Mouse (Mus musculus): ENCODE measurements around the gene Pou5f2. TPM values are rescaled to one million over a fixed set of nuclear protein-coding genes. Genes with fewer than 3 reads are reported as not detected.

The Pou5f2 gene
- polyA plus RNA-seq (2015; fragmentation: Nextera tagmentation; extraction: Ambion mirVana), result 1.5 and 2.3 TPM in 2 replicates

- no peak within 1 kb of the TSS for H3K4me3 ChIP-seq (replicated peaks)
- no peaks in the 10 kb centered on the region for H3K9me3 ChIP-seq (replicated peaks)
- no peaks in the 10 kb centered on the region for H3K4me1 ChIP-seq
- no peak; the same call in 1 of the 2 replicates for ATAC-seq (ENCODE audit: insufficient number of reproducible peaks, low FRiP score, low TSS enrichment, low read depth)
- no peak within 1 kb of the TSS for H3K4me2 ChIP-seq (replicated peaks)
- H3K9ac ChIP-seq, result no peak within 1 kb of the TSS
- H3K27ac ChIP-seq (replicated peaks), result no peak within 1 kb of the TSS
- no peaks in the 10 kb centered on the region for H3K36me3 ChIP-seq
- 61% methylated on average over 15 of the region's 15 CpGs for WGBS
- H3K27me3 ChIP-seq, result no peaks in the 10 kb centered on the region
Observed at GRCm38 (mm10) chr13:78024683-78025294, at the start of gene Pou5f2. Gene Pou5f2 (plus strand): TSS chr13:78024902.

DNA sequence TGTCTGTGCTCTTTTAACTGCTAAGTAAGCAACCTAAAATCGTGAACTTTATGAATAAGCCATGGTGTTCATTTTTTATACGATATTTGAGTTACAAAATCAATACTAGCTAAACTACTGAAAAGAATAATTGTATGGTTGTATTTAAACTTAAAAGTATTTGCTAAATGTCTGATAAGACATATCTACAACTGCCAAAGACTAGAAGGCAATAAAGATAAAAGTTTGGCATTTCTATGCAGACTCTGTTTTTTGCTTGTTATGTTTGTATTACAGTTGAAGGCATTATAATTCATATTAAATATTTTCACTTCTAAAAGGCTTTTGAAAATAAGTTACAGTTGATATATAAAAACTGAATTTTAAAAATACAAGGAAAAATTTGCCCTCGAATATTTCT, 48.5 kb upstream of the Pou5f2 start:
- no peaks in the 10 kb centered on the region for H3K36me3 ChIP-seq
- H3K4me3 ChIP-seq (replicated peaks), result no peak overlapping the region
- no peak overlapping the region for H3K27ac ChIP-seq (replicated peaks)
- 82% methylated on average over 3 of the region's 3 CpGs for WGBS
- no peaks in the 10 kb centered on the region for H3K27me3 ChIP-seq
- no peaks in the 10 kb centered on the region for H3K9me3 ChIP-seq (replicated peaks)
- H3K4me1 ChIP-seq, result no peaks in the 10 kb centered on the region
- no peak for ATAC-seq (ENCODE audit: insufficient number of reproducible peaks, low FRiP score, low TSS enrichment, low read depth)
- no peak overlapping the region for H3K4me2 ChIP-seq (replicated peaks)
- no peak overlapping the region for H3K9ac ChIP-seq

GRCm38 (mm10) chr13:77977121-77977520, 47.6 kb upstream of the Pou5f2 start:
- WGBS, result 56% methylated on average over 1 of the region's 1 CpGs
- Histone ChIP-seq H3K4me1 (no peaks in the 10 kb centered on the region), H3K27ac (replicated peaks) (no peak overlapping the region), H3K27me3 (no peaks in the 10 kb centered on the region), H3K4me3 (replicated peaks) (no peak overlapping the region), H3K4me2 (replicated peaks) (no peak overlapping the region), H3K9me3 (replicated peaks) (no peaks in the 10 kb centered on the region), H3K9ac (no peak overlapping the region), H3K36me3 (no peaks in the 10 kb centered on the region)
- ATAC-seq (ENCODE audit: insufficient number of reproducible peaks, low FRiP score, low TSS enrichment, low read depth), result no peak

- Histone ChIP-seq H3K9ac (no peak overlapping the region), H3K4me3 (replicated peaks) (no peak overlapping the region), H3K27ac (replicated peaks) (no peak overlapping the region), H3K4me2 (replicated peaks) (no peak overlapping the region), H3K9me3 (replicated peaks) (no peaks in the 10 kb centered on the region), H3K36me3 (no peaks in the 10 kb centered on the region), H3K27me3 (no peaks in the 10 kb centered on the region), H3K4me1 (no peaks in the 10 kb centered on the region)
- ATAC-seq (ENCODE audit: insufficient number of reproducible peaks, low FRiP score, low TSS enrichment, low read depth), result no peak
- WGBS, result 22% methylated on average over 5 of the region's 5 CpGs
Observed at GRCm38 (mm10) chr13:77982105-77982851, 42.4 kb upstream of the Pou5f2 start.

DNA sequence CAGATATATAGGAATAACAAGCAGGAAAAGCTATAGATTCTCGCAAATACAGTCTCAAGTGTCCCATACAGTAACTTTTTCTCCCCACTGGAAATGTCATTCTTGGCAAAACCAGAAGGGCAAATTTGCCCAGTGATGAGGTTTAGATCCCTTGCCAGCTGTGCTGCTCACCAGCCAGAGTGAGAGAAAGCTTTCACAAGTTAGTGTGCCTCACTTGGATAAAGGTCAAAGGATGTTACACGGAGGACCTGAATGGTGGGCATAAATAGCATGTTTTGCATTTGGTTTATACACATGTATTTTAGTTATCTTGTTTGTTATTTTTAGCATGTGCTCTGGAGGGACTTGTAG, 41.9 kb upstream of the Pou5f2 start:
- Histone ChIP-seq H3K9ac (no peak overlapping the region), H3K27me3 (no peaks in the 10 kb centered on the region), H3K4me3 (replicated peaks) (no peak overlapping the region), H3K4me1 (no peaks in the 10 kb centered on the region), H3K9me3 (replicated peaks) (no peaks in the 10 kb centered on the region), H3K27ac (replicated peaks) (no peak overlapping the region), H3K36me3 (no peaks in the 10 kb centered on the region), H3K4me2 (replicated peaks) (no peak overlapping the region)
- no peak for ATAC-seq (ENCODE audit: insufficient number of reproducible peaks, low FRiP score, low TSS enrichment, low read depth)
- WGBS, result 70% methylated on average over 2 of the region's 2 CpGs

- Histone ChIP-seq H3K4me3 (replicated peaks) (no peak overlapping the region), H3K4me2 (replicated peaks) (no peak overlapping the region), H3K4me1 (no peaks in the 10 kb centered on the region), H3K36me3 (no peaks in the 10 kb centered on the region), H3K27ac (replicated peaks) (no peak overlapping the region), H3K27me3 (no peaks in the 10 kb centered on the region), H3K9me3 (replicated peaks) (no peaks in the 10 kb centered on the region), H3K9ac (no peak overlapping the region)
- WGBS, result 75% methylated on average over 5 of the region's 5 CpGs
- ATAC-seq (ENCODE audit: insufficient number of reproducible peaks, low FRiP score, low TSS enrichment, low read depth), result no peak
Observed at GRCm38 (mm10) chr13:77991189-77991886, 33.4 kb upstream of the Pou5f2 start.

GRCm38 (mm10) chr13:78004649-78005048, 20.1 kb upstream of the Pou5f2 start:
- Histone ChIP-seq H3K27me3 (no peaks in the 10 kb centered on the region), H3K9me3 (replicated peaks) (no peaks in the 10 kb centered on the region), H3K27ac (replicated peaks) (no peak overlapping the region), H3K4me2 (replicated peaks) (no peak overlapping the region), H3K36me3 (no peaks in the 10 kb centered on the region), H3K9ac (no peak overlapping the region), H3K4me3 (replicated peaks) (no peak overlapping the region), H3K4me1 (no peaks in the 10 kb centered on the region)
- ATAC-seq (ENCODE audit: insufficient number of reproducible peaks, low FRiP score, low TSS enrichment, low read depth), result no peak
- 73% methylated on average over 4 of the region's 4 CpGs for WGBS

DNA sequence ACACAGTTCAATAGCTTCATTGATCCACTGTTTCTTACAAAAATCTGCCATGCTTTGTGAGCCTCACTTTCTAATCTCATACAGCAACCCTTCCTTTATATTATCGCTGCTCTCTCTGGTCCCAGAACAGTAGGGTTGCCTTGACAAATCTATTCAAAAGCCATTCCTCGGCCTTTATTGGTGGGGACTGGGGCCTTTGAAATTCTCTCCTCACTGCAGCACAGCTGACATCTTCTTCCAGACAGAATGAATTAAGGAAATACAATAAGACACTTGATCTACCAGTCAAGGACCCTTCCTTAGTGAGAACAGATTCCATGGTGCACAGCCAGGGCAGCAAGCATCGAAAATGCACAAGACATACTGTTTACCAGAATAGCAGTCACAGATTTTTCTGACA, 19.4 kb upstream of the Pou5f2 start:
- H3K27me3 ChIP-seq, result no peaks in the 10 kb centered on the region
- no peak overlapping the region for H3K4me2 ChIP-seq (replicated peaks)
- no peaks in the 10 kb centered on the region for H3K9me3 ChIP-seq (replicated peaks)
- WGBS, result 24% methylated on average over 3 of the region's 3 CpGs
- no peak for ATAC-seq (ENCODE audit: insufficient number of reproducible peaks, low FRiP score, low TSS enrichment, low read depth)
- no peak overlapping the region for H3K9ac ChIP-seq
- H3K36me3 ChIP-seq, result no peaks in the 10 kb centered on the region
- no peak overlapping the region for H3K4me3 ChIP-seq (replicated peaks)
- no peaks in the 10 kb centered on the region for H3K4me1 ChIP-seq
- H3K27ac ChIP-seq (replicated peaks), result no peak overlapping the region

- H3K4me3 ChIP-seq (replicated peaks), result no peak overlapping the region
- H3K9me3 ChIP-seq (replicated peaks), result no peaks in the 10 kb centered on the region
- H3K27me3 ChIP-seq, result no peaks in the 10 kb centered on the region
- ATAC-seq (ENCODE audit: insufficient number of reproducible peaks, low FRiP score, low TSS enrichment, low read depth), result no peak
- H3K4me2 ChIP-seq (replicated peaks), result no peak overlapping the region
- no peak overlapping the region for H3K9ac ChIP-seq
- no peaks in the 10 kb centered on the region for H3K4me1 ChIP-seq
- WGBS, result 96% methylated on average over 1 of the region's 1 CpGs
- no peak overlapping the region for H3K27ac ChIP-seq (replicated peaks)
- H3K36me3 ChIP-seq, result no peaks in the 10 kb centered on the region
Observed at GRCm38 (mm10) chr13:78010176-78010575, 14.5 kb upstream of the Pou5f2 start.

DNA sequence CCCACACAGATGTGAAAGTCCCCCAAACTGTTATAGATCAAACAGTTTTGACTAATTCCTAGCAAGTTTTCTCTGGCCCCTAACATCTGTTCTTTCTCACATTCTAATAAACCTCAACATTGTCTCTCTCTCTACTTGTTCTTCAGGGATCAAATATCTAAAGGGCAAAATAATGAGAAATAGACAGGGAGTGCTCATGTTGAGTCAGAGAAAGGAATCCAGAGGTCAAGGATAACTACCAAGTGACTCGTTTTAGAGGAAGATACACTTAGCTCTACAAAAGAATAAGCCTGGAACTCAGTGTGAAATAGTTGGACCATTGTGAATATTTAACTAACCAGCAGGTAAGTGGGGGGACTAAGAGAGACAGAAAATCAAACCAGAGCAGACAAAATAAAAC, 8.1 kb downstream of the Pou5f2 start:
- ATAC-seq (ENCODE audit: insufficient number of reproducible peaks, low FRiP score, low TSS enrichment, low read depth), result no peak
- H3K9me3 ChIP-seq (replicated peaks), result no peaks in the 10 kb centered on the region
- H3K36me3 ChIP-seq, result no peaks in the 10 kb centered on the region
- no peak overlapping the region for H3K27ac ChIP-seq (replicated peaks)
- WGBS, result 10% methylated on average over 1 of the region's 1 CpGs
- no peaks in the 10 kb centered on the region for H3K27me3 ChIP-seq
- no peaks in the 10 kb centered on the region for H3K4me1 ChIP-seq
- H3K4me3 ChIP-seq (replicated peaks), result no peak overlapping the region
- H3K9ac ChIP-seq, result no peak overlapping the region
- no peak overlapping the region for H3K4me2 ChIP-seq (replicated peaks)

- Histone ChIP-seq H3K27me3 (no peaks in the 10 kb centered on the region), H3K4me1 (no peaks in the 10 kb centered on the region), H3K9me3 (replicated peaks) (no peaks in the 10 kb centered on the region), H3K4me2 (replicated peaks) (no peak overlapping the region), H3K9ac (no peak overlapping the region), H3K4me3 (replicated peaks) (no peak overlapping the region), H3K27ac (replicated peaks) (no peak overlapping the region), H3K36me3 (no peaks in the 10 kb centered on the region)
- ATAC-seq (ENCODE audit: insufficient number of reproducible peaks, low FRiP score, low TSS enrichment, low read depth), result no peak
- 49% methylated on average over 1 of the region's 1 CpGs for WGBS
Observed at GRCm38 (mm10) chr13:78037203-78037602, 12.5 kb downstream of the Pou5f2 start.

Measured in embryonic facial prominence, embryonic 15.5 days (tissue).